Mouse (Mus musculus): ENCODE results near the gene Gemin2.

DNA sequence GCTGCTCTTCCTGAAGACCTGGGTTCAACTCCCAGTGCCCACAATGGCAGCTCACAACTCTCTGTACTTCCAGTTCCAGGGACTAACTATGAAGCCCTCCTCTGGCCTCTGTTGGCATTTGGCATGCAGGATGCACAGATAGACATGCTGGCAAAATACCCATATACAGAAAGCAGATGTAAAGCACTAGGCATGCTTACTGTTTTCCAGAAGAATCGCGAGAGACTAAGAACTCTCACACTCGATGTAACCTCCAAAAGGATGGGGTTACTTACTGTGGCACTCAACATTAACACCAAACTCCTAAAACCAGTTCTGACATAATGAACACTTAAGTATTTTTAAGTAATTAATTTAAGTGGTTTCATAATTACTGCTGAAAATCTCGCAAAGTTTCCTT lies 47.1 kb downstream of the Gemin2 start:
- TF ChIP-seq CTCF (IDR thresholded peaks at IDR 0.05), result no peak
- no peak for TF ChIP-seq POLR2A (IDR thresholded peaks at IDR 0.05; ENCODE audit: insufficient read depth, low read depth, low read length)
